Mouse (Mus musculus) limb, embryonic 14.5 days (tissue): Measurements from ENCODE around the gene Dnaic2. TPM values are rescaled to one million over a fixed set of nuclear protein-coding genes. Genes with fewer than 3 reads are reported as not detected.

Experiments
- ATAC-seq: fragments of 200-750 bp; cut with Nextera tagmentation; 2 replicates; pipeline ENCODE4 v1.8.0; 2017; ENCODE audit warnings: low read depth, moderate number of reproducible peaks, moderate TSS enrichment; ENCODE audit not compliant: low FRiP score
- DNase-seq: peaks from one replicate; pipeline ENCODE4 v3.0.0-alpha.2; 2015; ENCODE audit warnings: low spot score
- H3K27ac ChIP-seq: fragments of 300-500 bp; sonication (generic); replicated peaks from 2 replicates; pipeline ENCODE4 v1.5.1; 2014; ENCODE audit warnings: low read depth, mild to moderate bottlenecking, low read length, moderate library complexity, mixed read lengths
- H3K27me3 ChIP-seq: fragments of 300-500 bp; sonication (generic); 2 replicates; pipeline ENCODE4 v1.6.1; 2014; ENCODE audit warnings: low read length, mixed read lengths; ENCODE audit not compliant: control insufficient read depth, insufficient read depth
- H3K36me3 ChIP-seq: fragments of 300-500 bp; sonication (generic); 2 replicates; pipeline ENCODE4 v1.6.1; 2014; ENCODE audit warnings: mild to moderate bottlenecking, low read length, moderate library complexity, mixed read lengths; ENCODE audit not compliant: control insufficient read depth, insufficient read depth
- H3K4me1 ChIP-seq: fragments of 300-500 bp; sonication (generic); 2 replicates; pipeline ENCODE4 v1.6.1; 2014; ENCODE audit warnings: antibody characterized with exemption, low read length, mixed read lengths; ENCODE audit not compliant: control insufficient read depth, insufficient read depth
- H3K4me2 ChIP-seq: fragments of 300-500 bp; sonication (generic); replicated peaks from 2 replicates; pipeline ENCODE4 v1.6.1; 2014; ENCODE audit warnings: low read depth, mild to moderate bottlenecking, low read length, moderate library complexity; ENCODE audit not compliant: severe bottlenecking
- H3K4me3 ChIP-seq: fragments of 300-500 bp; sonication (generic); replicated peaks from 2 replicates; pipeline ENCODE4 v1.5.1; 2014; ENCODE audit warnings: low read length
- H3K9ac ChIP-seq: fragments of 300-500 bp; sonication (generic); 2 replicates; pipeline ENCODE4 v1.6.1; 2014; ENCODE audit warnings: mild to moderate bottlenecking, low read depth, low read length, moderate library complexity; ENCODE audit not compliant: severe bottlenecking
- H3K9me3 ChIP-seq: fragments of 300-500 bp; sonication (generic); 2 replicates; pipeline ENCODE4 v1.6.1; 2016; ENCODE audit warnings: low read length; ENCODE audit not compliant: control insufficient read depth
- POLR2A ChIP-seq: fragments of 200-500 bp; IDR thresholded peaks from 2 replicates; pipeline ENCODE4 v1.8.0; 2012; ENCODE audit warnings: inconsistent platforms, mild to moderate bottlenecking, moderate library complexity, borderline replicate concordance; ENCODE audit not compliant: insufficient read depth, insufficient read length; ENCODE audit errors: extremely low read depth
- WGBS: fragments of 180-500 bp; shearing (Covaris S2); extraction: QIAGEN DNeasy Blood & Tissue Kit; methylation state at CpG from one replicate; pipeline ENCODE4 v1.1.7; 2014; 5-methylcytosine and 5-hydroxymethylcytosine counted together
- polyA plus RNA-seq, 2 experiments: library from polyadenylated mRNA; depleted of rRNA in 1 of 2; stranded (reverse) in 1 of 2; unstranded in 1 of 2; fragments of >200 nt; fragmentation: Nextera tagmentation in 1 of 2; extraction: Ambion mirVana in 1 of 2; gene quantifications; 2 replicates each; pipeline versions ENCODE4 v1.2.1 to v1.2.3; 2012 to 2014

Gene Dnaic2
- polyA plus RNA-seq, 2 experiments = 0.55 to 1.6 TPM

DNA sequence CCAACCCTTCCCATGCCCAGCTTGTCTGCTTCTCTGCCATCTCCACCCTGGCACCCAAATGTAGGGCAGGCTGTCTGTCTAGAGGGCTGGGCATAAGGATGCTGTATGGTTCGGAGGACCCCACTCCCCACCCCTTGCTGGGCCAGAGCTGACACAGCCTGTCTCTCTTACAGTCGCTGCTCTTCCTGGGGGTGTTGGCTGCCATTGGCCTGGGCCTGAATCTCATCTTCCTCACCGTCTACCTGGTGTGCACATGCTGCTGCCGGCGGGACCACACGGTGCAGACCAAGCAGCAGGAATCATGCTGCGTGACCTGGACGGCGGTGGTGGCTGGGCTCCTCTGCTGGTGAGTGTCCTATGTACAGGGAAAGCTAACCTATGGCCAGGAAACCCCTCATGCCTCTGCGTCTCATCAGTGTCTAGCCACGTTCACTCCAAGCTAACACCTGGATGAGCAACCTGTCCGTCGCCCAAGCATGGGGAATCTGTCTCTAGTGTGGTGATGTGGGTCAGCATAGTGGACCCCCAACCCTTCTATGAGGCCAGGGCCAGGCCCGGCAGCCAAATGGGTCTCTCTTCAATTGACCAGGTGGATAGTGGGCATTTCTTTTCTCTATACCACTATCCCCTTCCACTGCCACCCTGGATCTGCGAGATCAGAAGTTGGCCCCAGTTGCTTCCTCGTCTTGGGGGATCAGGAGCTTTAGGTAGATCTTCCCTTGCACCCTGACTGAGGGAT, 40.8 kb upstream of the Dnaic2 start:
- no peak overlapping the region for H3K4me3 ChIP-seq
- no peak overlapping the region for H3K9ac ChIP-seq
- H3K9me3 ChIP-seq = no peaks in the 10 kb centered on the region
- ATAC-seq = no peak
- H3K4me2 ChIP-seq = no peak overlapping the region
- H3K4me1 ChIP-seq = peaks cover 8% of the 10 kb centered on the region
- no peak for TF ChIP-seq POLR2A
- peaks cover 3% of the 10 kb centered on the region for H3K36me3 ChIP-seq
- DNase-seq = no peak
- WGBS = 87% methylated on average over 16 of the region's 16 CpGs
- H3K27me3 ChIP-seq = no peaks in the 10 kb centered on the region
- no peak overlapping the region for H3K27ac ChIP-seq

GRCm38 (mm10) chr11:114687574-114688188, 39.5 kb upstream of the Dnaic2 start:
- TF ChIP-seq POLR2A = no peak
- no peaks in the 10 kb centered on the region for H3K9me3 ChIP-seq
- WGBS = 50% methylated on average over 10 of the region's 10 CpGs
- H3K27ac ChIP-seq = peak overlapping the region; percentile 65; the same call in 1 of the 2 replicates
- ATAC-seq = peak; percentile 44
- peaks cover 3% of the 10 kb centered on the region for H3K36me3 ChIP-seq
- no peak overlapping the region for H3K9ac ChIP-seq
- H3K4me2 ChIP-seq = no peak overlapping the region
- H3K27me3 ChIP-seq = no peaks in the 10 kb centered on the region
- DNase-seq = peak; percentile 72
- H3K4me1 ChIP-seq = peaks cover 8% of the 10 kb centered on the region
- H3K4me3 ChIP-seq = no peak overlapping the region

DNA sequence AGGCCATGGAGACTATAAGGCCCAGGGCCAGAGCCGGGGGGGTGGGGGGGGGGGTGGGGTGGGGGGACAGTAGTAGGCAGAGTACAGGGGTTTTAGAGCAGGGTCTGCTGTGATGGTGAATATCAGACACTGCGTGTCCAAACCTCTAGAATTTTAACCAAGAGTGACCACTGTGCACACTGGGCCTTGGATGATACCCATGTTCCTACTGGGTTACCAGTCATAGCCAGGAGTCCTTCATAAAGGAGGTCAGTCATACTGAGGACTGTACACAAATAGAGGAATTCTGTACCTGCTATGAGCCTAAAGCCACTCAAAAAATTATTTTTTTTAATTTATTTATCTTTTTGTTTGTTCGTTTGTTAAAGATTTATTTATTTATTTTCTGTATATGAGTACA, 38.5 kb upstream of the Dnaic2 start:
- Histone ChIP-seq H3K27me3 (no peaks in the 10 kb centered on the region), H3K4me1 (peaks cover 8% of the 10 kb centered on the region), H3K9ac (no peak overlapping the region), H3K4me3 (no peak overlapping the region), H3K9me3 (no peaks in the 10 kb centered on the region), H3K4me2 (no peak overlapping the region), H3K27ac (no peak overlapping the region), H3K36me3 (peaks cover 3% of the 10 kb centered on the region)
- no peak for DNase-seq
- no peak for ATAC-seq
- no peak for TF ChIP-seq POLR2A
- WGBS = 95% methylated on average over 2 of the region's 3 CpGs

GRCm38 (mm10) chr11:114690192-114690591, 37.0 kb upstream of the Dnaic2 start:
- Histone ChIP-seq H3K36me3 (peaks cover 3% of the 10 kb centered on the region), H3K4me3 (no peak overlapping the region), H3K27ac (no peak overlapping the region), H3K4me2 (no peak overlapping the region), H3K27me3 (no peaks in the 10 kb centered on the region), H3K4me1 (no peaks in the 10 kb centered on the region), H3K9me3 (no peaks in the 10 kb centered on the region), H3K9ac (no peak overlapping the region)
- DNase-seq (no peak), ATAC-seq (no peak)
- no peak for TF ChIP-seq POLR2A
- 94% methylated on average over 15 of the region's 15 CpGs for WGBS

- TF ChIP-seq POLR2A = no peak
- H3K27ac ChIP-seq = no peak overlapping the region
- H3K36me3 ChIP-seq = peaks cover 6% of the 10 kb centered on the region
- no peak overlapping the region for H3K4me3 ChIP-seq
- no peak overlapping the region for H3K4me2 ChIP-seq
- ATAC-seq = no peak
- no peak overlapping the region for H3K9ac ChIP-seq
- no peaks in the 10 kb centered on the region for H3K4me1 ChIP-seq
- no peaks in the 10 kb centered on the region for H3K9me3 ChIP-seq
- no peaks in the 10 kb centered on the region for H3K27me3 ChIP-seq
- no peak for DNase-seq
- 49% methylated on average over 6 of the region's 6 CpGs for WGBS
Measured at GRCm38 (mm10) chr11:114691454-114692182, 35.6 kb upstream of the Dnaic2 start.
